ENCODE assay signal across 10 mouse cellular contexts in the genomic region with DNA sequence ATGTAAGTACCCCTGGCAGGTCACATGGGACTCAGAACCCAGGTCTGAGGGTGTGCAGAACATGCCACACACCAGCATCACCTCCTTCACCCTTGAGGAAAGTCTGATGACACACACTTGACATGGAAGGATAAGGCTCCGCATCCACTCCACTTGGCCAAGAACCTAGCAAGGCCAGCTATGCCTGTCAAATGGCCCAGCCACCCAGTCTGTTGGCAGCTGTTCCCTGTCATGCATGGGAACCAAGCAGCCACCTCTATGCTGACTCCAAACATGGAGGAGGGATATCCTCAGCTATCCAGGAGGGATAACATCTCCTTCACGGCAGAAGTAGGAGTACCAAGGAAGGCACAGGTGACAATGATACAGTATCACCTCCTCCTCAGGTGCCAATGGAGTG. TPM values are rescaled to one million over a fixed set of nuclear protein-coding genes. Genes with fewer than 3 reads are reported as not detected.
DNase-seq lines count a peak whose midpoint lies in the region; ATAC-seq lines count a peak whose summit lies in the region.
"Had no signal": no experiment of that assay in that cellular context is flagged by ENCODE, and none has a peak within 500 bp of the region (broad histone marks: within the 10 kb centered on the region; RNA-seq: fewer than 3 reads in every experiment).

No protein-coding gene starts in this region.

- no peak overlapping the region for H3K27ac ChIP-seq in lung, embryonic 15.5 days
- H3K27ac ChIP-seq in limb, embryonic 15.5 days: no peak overlapping the region
- H3K27ac ChIP-seq in stomach, embryonic 14.5 days (ENCODE audit: low read length): no peak overlapping the region

- no peaks in the 10 kb centered on the region for H3K36me3 ChIP-seq in lung, embryonic 15.5 days
- peaks cover 4% of the 10 kb centered on the region; the same call in 1 of the 2 replicates for H3K36me3 ChIP-seq in limb, embryonic 15.5 days
- H3K36me3 ChIP-seq in stomach, embryonic 14.5 days (ENCODE audit: control insufficient read depth, insufficient read depth, low read length): no peaks in the 10 kb centered on the region

- no peak for ATAC-seq in lung, embryonic 15.5 days (ENCODE audit: borderline replicate concordance, extremely low read depth, low FRiP score, low TSS enrichment)
- no peak for ATAC-seq in limb, embryonic 15.5 days (ENCODE audit: insufficient number of reproducible peaks, low FRiP score, low TSS enrichment, low read depth)
- ATAC-seq in stomach, embryonic 14.5 days (ENCODE audit: insufficient number of reproducible peaks, insufficient read depth, low FRiP score, low read depth): no peak

- WGBS in lung, embryonic 15.5 days: 71% methylated on average over 2 of the region's 2 CpGs
- 89% methylated on average over 2 of the region's 2 CpGs for WGBS in limb, embryonic 15.5 days
- WGBS in stomach, embryonic 14.5 days: 80% methylated on average over 2 of the region's 2 CpGs

- no peaks in the 10 kb centered on the region for H3K27me3 ChIP-seq in lung, embryonic 15.5 days
- H3K27me3 ChIP-seq in limb, embryonic 15.5 days: no peaks in the 10 kb centered on the region
- no peaks in the 10 kb centered on the region for H3K27me3 ChIP-seq in stomach, embryonic 14.5 days (ENCODE audit: control insufficient read depth, insufficient read depth, low read length)

- no peaks in the 10 kb centered on the region for H3K9me3 ChIP-seq in lung, embryonic 15.5 days
- no peaks in the 10 kb centered on the region for H3K9me3 ChIP-seq in limb, embryonic 15.5 days
- H3K9me3 ChIP-seq in stomach, embryonic 14.5 days (ENCODE audit: control insufficient read depth, low read depth, low read length): no peaks in the 10 kb centered on the region

- peak overlapping the region; percentile 68 for H3K4me3 ChIP-seq in lung, embryonic 15.5 days
- peak overlapping the region; percentile 58 for H3K4me3 ChIP-seq in limb, embryonic 15.5 days
- peak overlapping the region; percentile 67 for H3K4me3 ChIP-seq in stomach, embryonic 14.5 days (ENCODE audit: low read depth, low read length)

- peak; percentile 63 for DNase-seq in cerebellum, adult 11-12 months
- DNase-seq in cerebellum, postnatal 4 days (ENCODE audit: low spot score in 2 of 2): no peak
- no peak for DNase-seq in lung, postnatal 36 days
- no peak for DNase-seq in layer of hippocampus, postnatal 14 days (ENCODE audit: low spot score in 2 of 2)
- DNase-seq in gastrocnemius, postnatal 25 days: no peak
- DNase-seq: cerebellum, postnatal 14 days had no signal

- no peak overlapping the region; the same call in 1 of the 2 replicates for H3K9ac ChIP-seq in lung, embryonic 15.5 days
- H3K9ac ChIP-seq in limb, embryonic 15.5 days: 0 out of 2 replicates have a peak overlapping the region, but pooled peaks have one; percentile 17
- no peak overlapping the region for H3K9ac ChIP-seq in stomach, embryonic 14.5 days (replicated peaks; ENCODE audit: low read depth, low read length)

- H3K4me2 ChIP-seq in lung, embryonic 15.5 days: peak overlapping the region; percentile 94
- H3K4me2 ChIP-seq in limb, embryonic 15.5 days: peak overlapping the region; percentile 87
- H3K4me2 ChIP-seq in stomach, embryonic 14.5 days (replicated peaks; ENCODE audit: low read depth, low read length): peak overlapping the region; percentile 92

- peaks cover 16% of the 10 kb centered on the region for H3K4me1 ChIP-seq in lung, embryonic 15.5 days
- H3K4me1 ChIP-seq in limb, embryonic 15.5 days: peaks cover 17% of the 10 kb centered on the region
- H3K4me1 ChIP-seq in stomach, embryonic 14.5 days (ENCODE audit: control insufficient read depth, insufficient read depth, low read length): peaks cover 11% of the 10 kb centered on the region

RNA-seq across cellular contexts. Expression of gene Crtc1, which starts 1.0 kb away (rescaled TPM):
- polyA plus RNA-seq in lung, embryonic 15.5 days (2015; fragmentation: Nextera tagmentation; extraction: Ambion mirVana): 14.2 and 17.6 TPM in 2 replicates
- 22.2 and 22.4 TPM in 2 replicates for polyA plus RNA-seq in limb, embryonic 15.5 days (2015; fragmentation: Nextera tagmentation; extraction: Ambion mirVana)
- polyA plus RNA-seq in stomach, embryonic 14.5 days (2014; fragmentation: Nextera tagmentation; extraction: Ambion mirVana): 21.6 and 23.0 TPM in 2 replicates
- 100 to 1,000 TPM; 128 to 135 TPM for total RNA-seq in layer of hippocampus, postnatal 14 days (2021)
- total RNA-seq in gastrocnemius, postnatal 25 days (2021): 1 to 10 TPM; 6.1 to 6.4 TPM

RNA-seq across cellular contexts. Expression of gene Klhl26, which starts 38.3 kb away (rescaled TPM):
- polyA plus RNA-seq in lung, embryonic 15.5 days (2015; fragmentation: Nextera tagmentation; extraction: Ambion mirVana): 26.2 and 27.1 TPM in 2 replicates
- polyA plus RNA-seq in limb, embryonic 15.5 days (2015; fragmentation: Nextera tagmentation; extraction: Ambion mirVana): 27.9 and 28.2 TPM in 2 replicates
- 20.9 and 22.1 TPM in 2 replicates for polyA plus RNA-seq in stomach, embryonic 14.5 days (2014; fragmentation: Nextera tagmentation; extraction: Ambion mirVana)
- 10 to 100 TPM; 44.7 to 45.5 TPM for total RNA-seq in layer of hippocampus, postnatal 14 days (2021)
- total RNA-seq in gastrocnemius, postnatal 25 days (2021): 1 to 10 TPM; 4.9 to 6.1 TPM

RNA-seq across cellular contexts. Expression of gene Tmem59l, which starts 48.7 kb away (rescaled TPM):
- polyA plus RNA-seq in lung, embryonic 15.5 days (2015; fragmentation: Nextera tagmentation; extraction: Ambion mirVana): 6.5 and 6.6 TPM in 2 replicates
- 6.9 and 9.6 TPM in 2 replicates for polyA plus RNA-seq in limb, embryonic 15.5 days (2015; fragmentation: Nextera tagmentation; extraction: Ambion mirVana)
- 4.8 and 6.4 TPM in 2 replicates for polyA plus RNA-seq in stomach, embryonic 14.5 days (2014; fragmentation: Nextera tagmentation; extraction: Ambion mirVana)
- 100 to 1,000 TPM; 251 to 263 TPM for total RNA-seq in layer of hippocampus, postnatal 14 days (2021)
- total RNA-seq in gastrocnemius, postnatal 25 days (2021): not detected
- total RNA-seq: neutrophil, adult 5-6 weeks had no signal

RNA-seq across cellular contexts. Expression of gene Crlf1, which starts 54.5 kb away (rescaled TPM):
- 181 and 186 TPM in 2 replicates for polyA plus RNA-seq in lung, embryonic 15.5 days (2015; fragmentation: Nextera tagmentation; extraction: Ambion mirVana)
- 91.2 and 97.7 TPM in 2 replicates for polyA plus RNA-seq in limb, embryonic 15.5 days (2015; fragmentation: Nextera tagmentation; extraction: Ambion mirVana)
- polyA plus RNA-seq in stomach, embryonic 14.5 days (2014; fragmentation: Nextera tagmentation; extraction: Ambion mirVana): 1.6 and 1.8 TPM in 2 replicates
- 10 to 100 TPM; 21.8 to 24.2 TPM for total RNA-seq in layer of hippocampus, postnatal 14 days (2021)
- 1 to 10 TPM; 1.7 to 3.8 TPM for total RNA-seq in gastrocnemius, postnatal 25 days (2021)
- total RNA-seq: neutrophil, adult 5-6 weeks had no signal
